Mouse (Mus musculus) heart, postnatal 0 days (tissue): ENCODE measurements around the gene Map4. TPM values are rescaled to one million over a fixed set of nuclear protein-coding genes. Genes with fewer than 3 reads are reported as not detected.

Source experiments
- ATAC-seq: fragments of 200-750 bp; cut with Nextera tagmentation; 2 replicates; pipeline ENCODE4 v1.8.0; 2017; ENCODE audit warnings: low read depth, moderate number of reproducible peaks, moderate library complexity; ENCODE audit not compliant: insufficient read depth
- DNase-seq: peaks from one replicate; pipeline ENCODE4 v3.0.0-alpha.2; 2016; ENCODE audit warnings: low spot score
- H3K27ac ChIP-seq: fragments of 300-500 bp; sonication (generic); 2 replicates; pipeline ENCODE4 v1.5.1; 2014; ENCODE audit warnings: low read depth, mild to moderate bottlenecking
- H3K27me3 ChIP-seq: fragments of 300-500 bp; sonication (generic); 2 replicates; pipeline ENCODE4 v1.6.1; 2014; ENCODE audit warnings: low read length, mixed read lengths; ENCODE audit not compliant: control insufficient read depth, insufficient read depth
- H3K36me3 ChIP-seq: fragments of 300-500 bp; sonication (generic); replicated peaks from 2 replicates; pipeline ENCODE4 v1.6.1; 2014; ENCODE audit warnings: low read length, mixed read lengths; ENCODE audit not compliant: control insufficient read depth, insufficient read depth
- H3K4me1 ChIP-seq: fragments of 300-500 bp; sonication (generic); 2 replicates; pipeline ENCODE4 v1.6.1; 2014; ENCODE audit warnings: antibody characterized with exemption; ENCODE audit not compliant: control insufficient read depth, insufficient read depth
- H3K4me2 ChIP-seq: fragments of 300-500 bp; sonication (generic); 2 replicates; pipeline ENCODE4 v1.6.1; 2014; ENCODE audit warnings: low read depth, mild to moderate bottlenecking, low read length, moderate library complexity
- H3K4me3 ChIP-seq: fragments of 300-500 bp; sonication (generic); 2 replicates; pipeline ENCODE4 v1.5.1; 2014; ENCODE audit warnings: low read depth, low read length
- H3K9ac ChIP-seq: fragments of 300-500 bp; sonication (generic); replicated peaks from 2 replicates; pipeline ENCODE4 v1.6.1; 2014; ENCODE audit warnings: low read depth, low read length, mixed read lengths
- H3K9me3 ChIP-seq: fragments of 300-500 bp; sonication (generic); replicated peaks from 2 replicates; pipeline ENCODE4 v1.6.1; 2016; ENCODE audit warnings: low read length; ENCODE audit not compliant: control insufficient read depth
- CTCF ChIP-seq: IDR thresholded peaks from 2 replicates; pipeline ENCODE4 v1.5.1; 2016; ENCODE audit warnings: antibody characterized with exemption, control low read depth, low read depth
- EP300 ChIP-seq: IDR thresholded peaks from 2 replicates; pipeline ENCODE4 v1.6.1; 2016; ENCODE audit warnings: antibody characterized with exemption, low read depth
- WGBS: fragments of 180-500 bp; shearing (Covaris S2); extraction: QIAGEN DNeasy Blood & Tissue Kit; methylation state at CpG from one replicate; pipeline ENCODE4 v1.1.7; 2014; 5-methylcytosine and 5-hydroxymethylcytosine counted together
- polyA plus RNA-seq: library from polyadenylated mRNA; unstranded; fragments of >200 nt; fragmentation: Nextera tagmentation; extraction: Ambion mirVana; gene quantifications from 2 replicates; pipeline ENCODE4 v1.2.1, GENCODE M21; 2015
- total RNA-seq: library from RNA; depleted of rRNA; stranded (reverse); fragments of >200 nt; gene quantifications from 2 replicates; pipeline ENCODE4 v1.2.3, GENCODE M21; 2014; ENCODE audit warnings: low replicate concordance

The Map4 gene
- total and polyA plus RNA-seq, 2 experiments from 2014 or later, result 54.2 to 145 TPM

DNA sequence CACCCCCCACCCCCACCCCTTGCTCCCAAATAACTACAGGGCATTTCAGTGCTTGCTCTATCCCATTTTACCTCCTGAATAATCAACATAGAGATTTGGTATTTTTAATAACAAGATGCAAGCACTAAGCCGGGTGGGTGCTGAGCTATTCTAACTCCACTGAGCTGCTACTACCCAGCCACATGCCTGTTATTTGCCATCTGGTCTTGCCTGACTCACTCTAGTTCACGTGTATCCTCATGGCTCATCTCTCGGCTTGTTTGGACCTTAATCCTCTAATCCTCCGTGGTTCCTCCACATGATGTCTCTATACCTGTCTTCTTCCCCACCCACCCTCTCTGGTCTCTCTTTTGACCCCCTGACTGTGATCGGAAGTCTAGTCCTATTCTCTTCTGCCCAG is 89.1 kb downstream of the Map4 start:
- ATAC-seq (no peak), DNase-seq (no peak)
- no peak overlapping the region for H3K4me2 ChIP-seq
- no peaks in the 10 kb centered on the region for H3K27me3 ChIP-seq
- WGBS, result 79% methylated on average over 5 of the region's 5 CpGs
- no peaks in the 10 kb centered on the region for H3K4me1 ChIP-seq
- TF ChIP-seq EP300, result no peak
- TF ChIP-seq CTCF, result no peak
- H3K27ac ChIP-seq, result no peak overlapping the region
- H3K4me3 ChIP-seq, result no peak overlapping the region
- no peaks in the 10 kb centered on the region for H3K9me3 ChIP-seq
- H3K36me3 ChIP-seq, result 0 out of 2 replicates have a peak, but pooled peaks cover 7% of the 10 kb centered on the region
- H3K9ac ChIP-seq, result no peak overlapping the region

DNA sequence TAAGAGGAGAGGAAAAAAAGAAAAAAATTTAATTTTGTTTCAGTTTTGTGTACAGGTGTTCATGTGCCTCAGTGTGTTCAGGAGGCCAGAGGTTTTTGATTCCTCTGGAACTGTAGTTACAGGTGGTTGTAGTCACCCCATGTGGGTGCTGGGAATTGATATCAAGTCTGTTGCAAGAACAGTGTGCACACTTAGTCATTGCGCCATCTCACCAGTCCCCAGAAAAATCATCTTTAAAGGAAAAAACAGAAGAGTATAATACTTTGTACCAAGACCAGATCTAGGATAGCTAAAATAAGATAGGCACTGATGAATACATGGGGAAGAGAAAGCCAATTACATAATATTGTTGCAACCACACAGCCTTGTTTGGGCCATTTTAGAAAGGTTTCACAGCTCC is 90.2 kb downstream of the Map4 start:
- Histone ChIP-seq H3K27me3 (no peaks in the 10 kb centered on the region), H3K4me2 (no peak overlapping the region), H3K4me3 (no peak overlapping the region), H3K36me3 (0 out of 2 replicates have a peak, but pooled peaks cover 12% of the 10 kb centered on the region), H3K9me3 (no peaks in the 10 kb centered on the region), H3K9ac (no peak overlapping the region), H3K27ac (no peak overlapping the region), H3K4me1 (no peaks in the 10 kb centered on the region)
- DNase-seq, result no peak
- no peak for ATAC-seq
- no peak for TF ChIP-seq EP300
- TF ChIP-seq CTCF, result no peak
- 91% methylated on average over 1 of the region's 1 CpGs for WGBS

DNA sequence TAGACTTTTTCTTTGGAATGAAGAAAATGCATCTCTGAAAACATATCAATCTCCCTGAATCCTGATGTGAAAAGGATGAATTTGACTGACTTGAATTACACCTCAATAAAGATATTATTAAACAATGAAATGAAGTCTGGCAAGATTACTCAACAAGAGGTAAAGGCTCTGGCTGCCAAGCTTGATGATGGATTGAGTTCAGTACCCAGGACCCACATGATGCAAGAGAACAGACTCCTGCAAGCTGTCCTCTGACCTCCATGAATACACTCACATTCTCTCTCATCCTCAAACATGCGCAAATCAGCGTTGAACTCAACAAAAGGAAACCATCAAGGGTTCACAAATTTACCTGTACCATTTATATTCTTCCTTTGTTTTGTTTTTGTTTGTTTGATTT is 90.9 kb downstream of the Map4 start:
- no peak overlapping the region for H3K4me3 ChIP-seq
- DNase-seq, result no peak
- WGBS, result 95% methylated on average over 2 of the region's 2 CpGs
- H3K9me3 ChIP-seq, result no peaks in the 10 kb centered on the region
- 0 out of 2 replicates have a peak, but pooled peaks cover 12% of the 10 kb centered on the region for H3K36me3 ChIP-seq
- no peak for TF ChIP-seq CTCF
- TF ChIP-seq EP300, result no peak
- ATAC-seq, result no peak
- no peak overlapping the region for H3K9ac ChIP-seq
- H3K27me3 ChIP-seq, result no peaks in the 10 kb centered on the region
- H3K4me2 ChIP-seq, result no peak overlapping the region
- no peaks in the 10 kb centered on the region for H3K4me1 ChIP-seq
- no peak overlapping the region for H3K27ac ChIP-seq

DNA sequence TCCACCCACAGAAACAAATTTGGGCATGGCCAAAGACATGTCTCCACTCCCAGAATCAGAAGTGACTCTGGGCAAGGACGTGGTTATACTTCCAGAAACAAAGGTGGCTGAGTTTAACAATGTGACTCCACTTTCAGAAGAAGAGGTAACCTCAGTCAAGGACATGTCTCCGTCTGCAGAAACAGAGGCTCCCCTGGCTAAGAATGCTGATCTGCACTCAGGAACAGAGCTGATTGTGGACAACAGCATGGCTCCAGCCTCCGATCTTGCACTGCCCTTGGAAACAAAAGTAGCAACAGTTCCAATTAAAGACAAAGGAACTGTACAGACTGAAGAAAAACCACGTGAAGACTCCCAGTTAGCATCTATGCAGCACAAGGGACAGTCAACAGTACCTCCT is 103.8 kb downstream of the Map4 start:
- peaks cover 82% of the 10 kb centered on the region for H3K36me3 ChIP-seq
- H3K9ac ChIP-seq, result no peak overlapping the region
- ATAC-seq, result no peak
- no peak overlapping the region for H3K27ac ChIP-seq
- H3K4me3 ChIP-seq, result no peak overlapping the region
- no peak overlapping the region for H3K4me2 ChIP-seq
- H3K27me3 ChIP-seq, result no peaks in the 10 kb centered on the region
- no peak for DNase-seq
- WGBS, result 56% methylated on average over 4 of the region's 4 CpGs
- TF ChIP-seq EP300 (no peak), CTCF (no peak)
- no peaks in the 10 kb centered on the region for H3K4me1 ChIP-seq
- H3K9me3 ChIP-seq, result no peaks in the 10 kb centered on the region

DNA sequence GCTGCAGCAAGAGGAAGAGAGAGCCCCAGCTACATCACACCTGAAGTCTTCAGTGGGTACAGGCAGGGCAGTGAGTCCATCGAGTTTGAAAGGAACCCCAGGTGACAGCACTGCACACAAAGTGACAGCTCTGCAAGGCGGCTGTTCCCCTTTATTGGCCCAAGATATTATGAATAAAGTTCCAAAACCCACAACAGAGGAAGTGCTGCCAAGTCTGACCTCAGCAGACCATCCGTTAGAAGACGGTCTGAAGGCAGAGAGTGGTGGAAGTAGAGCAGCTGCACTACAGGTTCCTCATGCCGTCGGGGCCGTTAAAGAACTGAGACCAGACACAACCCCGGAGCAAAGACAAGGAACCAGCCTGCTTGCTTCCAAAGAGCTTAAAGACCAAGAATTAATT is 106.6 kb downstream of the Map4 start:
- DNase-seq (no peak), ATAC-seq (no peak)
- TF ChIP-seq CTCF (no peak), EP300 (no peak)
- Histone ChIP-seq H3K4me2 (no peak overlapping the region), H3K4me3 (no peak overlapping the region), H3K9me3 (no peaks in the 10 kb centered on the region), H3K9ac (no peak overlapping the region), H3K27me3 (no peaks in the 10 kb centered on the region), H3K36me3 (peaks cover 73% of the 10 kb centered on the region), H3K27ac (no peak overlapping the region), H3K4me1 (no peaks in the 10 kb centered on the region)
- WGBS, result 78% methylated on average over 8 of the region's 8 CpGs

DNA sequence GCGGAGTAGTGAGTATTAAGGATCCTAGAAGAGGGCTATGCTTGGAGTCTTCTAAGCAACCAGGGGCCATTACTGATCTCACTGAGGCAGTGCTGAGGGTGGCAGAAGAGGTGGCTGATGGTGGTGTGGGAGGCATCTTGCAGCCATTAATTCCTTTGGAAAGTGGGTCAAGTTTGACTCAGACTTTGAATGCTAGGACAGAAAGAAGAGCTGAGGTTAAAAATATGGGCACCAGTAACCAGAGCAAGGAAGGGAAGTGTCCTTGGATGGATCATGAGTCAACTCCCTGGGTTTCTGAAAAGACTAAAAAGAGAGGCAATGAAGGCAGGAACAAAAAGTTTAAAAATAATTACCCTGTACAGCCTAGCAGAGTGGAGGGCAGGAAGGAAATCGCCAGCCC is 107.2 kb downstream of the Map4 start:
- Histone ChIP-seq H3K4me1 (no peaks in the 10 kb centered on the region), H3K9me3 (no peaks in the 10 kb centered on the region), H3K4me3 (no peak overlapping the region), H3K36me3 (peaks cover 68% of the 10 kb centered on the region), H3K9ac (no peak overlapping the region), H3K27me3 (no peaks in the 10 kb centered on the region), H3K4me2 (no peak overlapping the region), H3K27ac (no peak overlapping the region)
- DNase-seq (no peak), ATAC-seq (no peak)
- WGBS, result 88% methylated on average over 2 of the region's 2 CpGs
- TF ChIP-seq EP300 (no peak), CTCF (no peak)
